Mouse (Mus musculus) hindbrain, embryonic 11.5 days (tissue): ENCODE data around the gene Lsr. TPM values are rescaled to one million over a fixed set of nuclear protein-coding genes. Genes with fewer than 3 reads are reported as not detected.

ENCODE experiments used
- ATAC-seq: fragments of 200-750 bp; cut with Nextera tagmentation; 2 replicates; pipeline ENCODE4 v1.8.0; 2017; ENCODE audit warnings: mild to moderate bottlenecking, moderate TSS enrichment, moderate library complexity; ENCODE audit not compliant: low FRiP score
- DNase-seq: peaks from one replicate; pipeline ENCODE4 v3.0.0-alpha.2; 2015; ENCODE audit warnings: low spot score
- H3K27ac ChIP-seq: fragments of 300-500 bp; sonication (generic); 2 replicates; pipeline ENCODE4 v1.5.1; 2014; ENCODE audit warnings: mild to moderate bottlenecking, low read depth, low read length
- H3K27me3 ChIP-seq: fragments of 300-500 bp; sonication (generic); 2 replicates; pipeline ENCODE4 v1.6.1; 2014; ENCODE audit warnings: mild to moderate bottlenecking, low read length, moderate library complexity, mixed read lengths; ENCODE audit not compliant: control insufficient read depth, insufficient read depth
- H3K36me3 ChIP-seq: fragments of 300-500 bp; sonication (generic); 2 replicates; pipeline ENCODE4 v1.6.1; 2014; ENCODE audit warnings: mild to moderate bottlenecking, low read length, moderate library complexity, mixed read lengths; ENCODE audit not compliant: control insufficient read depth, insufficient read depth
- H3K4me1 ChIP-seq: fragments of 300-500 bp; sonication (generic); replicated peaks from 2 replicates; pipeline ENCODE4 v1.6.1; 2014; ENCODE audit warnings: low read length, mixed read lengths; ENCODE audit not compliant: control insufficient read depth, insufficient read depth
- H3K4me2 ChIP-seq: fragments of 300-500 bp; sonication (generic); replicated peaks from 2 replicates; pipeline ENCODE4 v1.6.1; 2014; ENCODE audit warnings: mild to moderate bottlenecking, low read depth, low read length
- H3K4me3 ChIP-seq: fragments of 300-500 bp; sonication (generic); 2 replicates; pipeline ENCODE4 v1.5.1; 2014; ENCODE audit warnings: low read depth, low read length
- H3K9ac ChIP-seq: fragments of 300-500 bp; sonication (generic); 2 replicates; pipeline ENCODE4 v1.6.1; 2014; ENCODE audit warnings: low read depth, low read length
- H3K9me3 ChIP-seq: fragments of 300-500 bp; sonication (generic); 2 replicates; pipeline ENCODE4 v1.6.1; 2016; ENCODE audit warnings: low read length; ENCODE audit not compliant: control insufficient read depth
- WGBS: fragments of 180-500 bp; shearing (Covaris S2); extraction: QIAGEN DNeasy Blood & Tissue Kit; methylation state at CpG from one replicate; pipeline ENCODE4 v1.1.7; 2014; 5-methylcytosine and 5-hydroxymethylcytosine counted together
- polyA plus RNA-seq: library from polyadenylated mRNA; unstranded; fragments of >200 nt; fragmentation: Nextera tagmentation; extraction: Ambion mirVana; gene quantifications from 2 replicates; pipeline ENCODE4 v1.2.1, GENCODE M21; 2014

Lsr gene
- polyA plus RNA-seq, 1 experiment from 2014 or later, result 12.8 TPM

DNA sequence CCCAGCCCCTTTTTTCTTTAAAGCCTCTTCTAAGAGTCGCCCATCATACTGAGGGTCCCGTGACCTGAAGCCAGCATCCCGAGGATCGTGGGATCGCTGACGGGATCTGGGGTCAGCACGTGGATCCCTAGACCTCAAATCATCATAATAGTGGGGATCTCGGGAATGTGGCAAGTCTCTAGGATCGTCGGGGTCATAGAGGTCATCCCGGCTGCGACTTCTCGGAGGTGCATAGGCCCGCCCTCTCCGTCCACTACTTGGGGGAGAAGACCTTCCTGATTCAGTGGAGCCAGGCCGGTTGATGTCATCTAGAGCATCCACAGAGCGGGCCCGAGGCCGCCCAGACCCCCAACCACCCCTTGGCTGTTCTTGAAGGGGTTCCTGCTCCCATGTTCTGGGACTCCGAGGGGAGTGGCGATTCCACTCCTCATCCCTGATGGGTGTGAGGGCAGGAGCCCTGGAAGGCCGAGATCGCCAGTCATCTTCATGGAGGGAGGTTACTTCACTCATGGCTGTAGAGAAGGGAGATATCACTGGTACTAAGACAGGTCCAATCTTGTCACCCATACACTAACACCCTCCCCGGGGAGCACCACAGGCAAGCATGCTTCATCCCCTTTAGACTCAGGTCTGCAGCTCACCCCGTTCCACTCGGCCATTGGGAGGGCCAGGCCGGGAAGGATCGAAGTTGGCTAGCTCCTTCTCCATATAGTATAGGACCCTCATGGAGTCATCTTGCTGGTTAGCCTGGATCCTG, 15.0 kb downstream of the Lsr start:
- DNase-seq (no peak), ATAC-seq (no peak)
- Histone ChIP-seq H3K9ac (peak overlapping the region; percentile 99), H3K9me3 (no peaks in the 10 kb centered on the region), H3K4me3 (peak overlapping the region; percentile 98), H3K27ac (peak overlapping the region; percentile 98; the same call in 1 of the 2 replicates), H3K27me3 (no peaks in the 10 kb centered on the region), H3K4me1 (no peaks in the 10 kb centered on the region; the same call in 1 of the 2 replicates), H3K36me3 (peaks cover 9% of the 10 kb centered on the region; the same call in 1 of the 2 replicates), H3K4me2 (peak overlapping the region; percentile 85)
- WGBS, result 71% methylated on average over 28 of the region's 28 CpGs

DNA sequence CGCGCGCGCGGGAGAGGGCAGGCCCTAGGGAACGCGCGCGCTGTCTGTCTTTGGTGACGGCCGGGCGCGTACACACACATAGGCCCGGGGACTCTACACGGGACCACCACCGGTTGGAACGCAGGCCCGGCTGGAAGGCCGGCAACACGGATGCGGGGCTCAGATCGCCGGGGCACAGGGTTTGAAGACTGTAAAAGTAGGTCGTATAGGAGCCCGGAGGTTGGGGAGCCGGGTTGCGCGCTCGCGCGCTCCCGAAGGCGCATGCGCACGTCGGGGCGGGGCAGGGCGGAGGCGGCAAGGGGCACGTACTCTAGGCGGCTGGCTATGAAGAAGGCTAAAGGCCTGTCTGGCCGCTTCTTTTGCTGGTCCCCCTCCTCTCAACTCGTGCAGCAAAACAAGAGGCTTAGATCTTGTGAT, 15.9 kb downstream of the Lsr start:
- peak; percentile 91 for DNase-seq

DNA sequence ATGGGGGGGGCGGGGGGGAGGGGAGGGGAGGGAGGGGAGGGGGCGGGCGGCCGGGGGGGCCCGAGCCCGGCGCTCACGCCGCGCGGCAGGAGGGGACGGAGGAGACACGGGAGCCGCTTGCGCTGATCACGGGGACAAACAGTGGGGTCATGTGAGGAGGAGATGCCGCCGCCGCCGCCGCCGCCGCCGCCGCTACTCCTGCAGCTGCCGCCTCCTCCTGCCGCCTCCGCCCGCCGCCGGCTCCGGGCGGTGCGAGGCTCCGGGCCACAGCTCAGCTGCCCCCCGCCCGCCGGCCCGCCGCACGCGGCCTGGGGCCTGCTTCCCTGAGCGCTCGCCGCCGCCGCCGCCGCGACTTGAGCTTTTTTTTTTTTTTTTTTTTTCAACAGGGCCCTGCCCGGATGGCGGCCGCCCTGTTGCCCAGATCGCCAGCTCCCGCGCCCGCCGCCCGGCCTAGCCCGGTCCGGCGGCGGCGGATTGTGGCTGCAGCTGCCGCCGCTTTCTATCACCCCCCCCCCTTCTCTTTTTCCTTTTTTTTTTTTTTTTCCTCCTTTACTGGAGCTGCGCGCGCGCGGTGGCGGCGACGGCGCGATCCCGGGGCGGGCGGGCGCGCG, 16.4 kb downstream of the Lsr start, which contains the start of gene Usf2:
Gene Usf2, minus strand, starts transcription at position 48 of the 611 bp plus-strand sequence.
- Histone ChIP-seq H3K27ac (peak within 1 kb of the TSS; percentile 98), H3K4me2 (peak within 1 kb of the TSS; percentile 85), H3K4me3 (peak within 1 kb of the TSS; percentile 98), H3K27me3 (no peaks in the 10 kb centered on the region), H3K36me3 (peaks cover 14% of the 10 kb centered on the region), H3K4me1 (no peaks in the 10 kb centered on the region; the same call in 1 of the 2 replicates), H3K9me3 (no peaks in the 10 kb centered on the region), H3K9ac (peak within 1 kb of the TSS; percentile 99)
- WGBS, result under 1% methylated on average over 41 of the region's 82 CpGs
- ATAC-seq (peak; percentile 57), DNase-seq (peak; percentile 80)

More for the DNA sequence above, 15.9 kb downstream of the Lsr start:
- Histone ChIP-seq H3K4me1 (no peaks in the 10 kb centered on the region; the same call in 1 of the 2 replicates), H3K9me3 (no peaks in the 10 kb centered on the region), H3K9ac (peak overlapping the region; percentile 99), H3K36me3 (peaks cover 14% of the 10 kb centered on the region), H3K4me3 (peak overlapping the region; percentile 98), H3K27me3 (no peaks in the 10 kb centered on the region), H3K4me2 (peak overlapping the region; percentile 85), H3K27ac (peak overlapping the region; percentile 98)
- WGBS, result 1% methylated on average over 42 of the region's 43 CpGs
- peak; percentile 65 for ATAC-seq

DNA sequence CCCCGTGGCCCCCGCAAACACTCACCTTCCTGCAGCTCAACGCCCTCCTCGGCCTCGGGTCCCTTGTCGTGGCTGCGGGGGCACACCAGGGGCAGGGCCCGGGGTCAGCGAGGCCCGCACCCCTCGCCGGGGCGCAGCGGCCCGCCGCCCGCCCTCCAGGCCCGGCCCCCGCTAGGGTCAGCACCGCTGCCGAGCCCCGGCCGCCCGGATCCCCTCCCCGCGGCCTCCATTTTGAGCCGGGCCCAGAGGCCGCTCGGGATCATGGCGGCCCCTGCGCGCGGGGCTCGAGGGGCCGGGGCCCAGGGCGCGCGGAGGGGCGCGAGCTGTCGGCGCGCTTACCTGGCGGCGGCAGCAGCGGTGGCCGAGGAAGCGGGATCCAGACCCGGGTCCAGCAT, 16.9 kb downstream of the Lsr start:
- Histone ChIP-seq H3K9me3 (no peaks in the 10 kb centered on the region), H3K9ac (peak overlapping the region; percentile 99), H3K27ac (peak overlapping the region; percentile 98), H3K4me2 (peak overlapping the region; percentile 85), H3K4me3 (peak overlapping the region; percentile 98), H3K4me1 (no peaks in the 10 kb centered on the region; the same call in 1 of the 2 replicates), H3K27me3 (no peaks in the 10 kb centered on the region), H3K36me3 (peaks cover 14% of the 10 kb centered on the region)
- WGBS, result 0% methylated on average over 19 of the region's 49 CpGs
- DNase-seq (peak; percentile 68), ATAC-seq (peak; percentile 50)

DNA sequence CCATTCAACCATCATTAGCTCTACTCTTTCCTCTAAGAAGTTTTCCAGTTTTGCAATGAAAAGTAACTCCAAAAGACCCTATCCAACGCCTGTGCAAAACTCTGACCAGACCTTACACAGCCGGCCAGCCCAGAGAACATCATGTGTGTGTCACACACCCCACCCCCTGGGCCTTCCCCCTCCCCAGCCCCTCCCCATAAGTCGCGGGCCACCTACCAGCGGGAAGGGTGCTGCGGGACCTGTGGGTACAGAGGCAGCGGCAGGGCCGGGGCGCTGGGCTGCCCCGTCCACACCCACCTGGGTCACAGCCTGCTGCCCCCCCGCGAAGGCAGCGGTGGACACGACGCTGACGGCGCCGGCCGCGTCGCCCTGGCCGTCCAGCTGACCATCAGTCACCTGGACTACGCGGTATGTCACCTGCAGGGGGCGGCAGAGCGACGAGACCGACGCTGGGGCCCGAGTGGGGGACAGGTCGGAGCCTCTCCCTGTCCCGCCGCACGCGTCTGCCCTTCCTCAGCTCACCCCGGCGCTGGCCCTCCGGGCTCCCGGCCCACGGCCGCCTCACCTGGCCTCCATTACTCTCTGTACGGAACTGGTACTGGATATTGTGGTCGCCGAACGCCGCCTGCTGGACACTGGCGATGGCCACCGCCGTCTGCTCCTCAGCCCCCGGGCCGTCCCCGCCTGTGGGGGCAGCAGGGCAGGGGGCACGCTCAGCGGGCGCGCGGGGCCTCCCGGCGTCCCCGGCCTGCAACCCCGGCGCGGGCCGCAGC, 17.5 kb downstream of the Lsr start:
- no peaks in the 10 kb centered on the region for H3K27me3 ChIP-seq
- peak; percentile 84 for ATAC-seq
- H3K4me1 ChIP-seq, result no peaks in the 10 kb centered on the region; the same call in 1 of the 2 replicates
- H3K9ac ChIP-seq, result peak overlapping the region; percentile 99
- under 1% methylated on average over 62 of the region's 64 CpGs for WGBS
- peak overlapping the region; percentile 98 for H3K4me3 ChIP-seq
- DNase-seq, result peak; percentile 94
- peaks cover 14% of the 10 kb centered on the region for H3K36me3 ChIP-seq
- peak overlapping the region; percentile 98 for H3K27ac ChIP-seq
- no peaks in the 10 kb centered on the region for H3K9me3 ChIP-seq
- peak overlapping the region; percentile 85 for H3K4me2 ChIP-seq

DNA sequence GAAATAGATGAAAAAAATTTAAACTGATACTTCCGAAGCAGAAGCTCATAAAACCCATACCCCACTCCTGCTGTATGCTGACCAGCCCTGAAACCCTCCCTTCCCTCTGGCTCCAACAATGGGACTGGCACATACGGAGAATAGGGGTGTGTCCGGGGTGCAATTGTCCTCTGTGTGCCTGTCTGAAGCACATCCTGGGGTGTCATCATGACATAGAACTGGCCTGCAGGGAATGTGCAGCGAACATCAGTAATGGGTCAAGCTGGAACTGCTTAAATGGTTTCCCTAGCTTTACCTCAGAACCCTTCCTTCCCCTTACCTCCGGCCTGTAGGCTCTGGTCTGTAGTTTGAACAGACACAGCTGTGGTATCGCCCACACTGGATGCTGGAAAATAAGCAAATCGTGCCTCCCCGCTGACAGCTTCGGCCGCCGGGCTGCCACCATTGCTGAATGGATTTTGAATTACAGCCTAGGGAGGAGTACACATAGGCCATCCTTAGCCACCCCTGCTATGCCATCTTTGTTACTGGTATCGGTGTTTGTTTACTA, 18.2 kb downstream of the Lsr start:
- Histone ChIP-seq H3K4me2 (peak overlapping the region; percentile 85), H3K9ac (no peak overlapping the region), H3K9me3 (no peaks in the 10 kb centered on the region), H3K27ac (no peak overlapping the region), H3K4me3 (peak overlapping the region; percentile 98), H3K36me3 (peaks cover 14% of the 10 kb centered on the region), H3K4me1 (no peaks in the 10 kb centered on the region; the same call in 1 of the 2 replicates), H3K27me3 (no peaks in the 10 kb centered on the region)
- ATAC-seq (no peak), DNase-seq (no peak)
- WGBS, result 90% methylated on average over 12 of the region's 12 CpGs

DNA sequence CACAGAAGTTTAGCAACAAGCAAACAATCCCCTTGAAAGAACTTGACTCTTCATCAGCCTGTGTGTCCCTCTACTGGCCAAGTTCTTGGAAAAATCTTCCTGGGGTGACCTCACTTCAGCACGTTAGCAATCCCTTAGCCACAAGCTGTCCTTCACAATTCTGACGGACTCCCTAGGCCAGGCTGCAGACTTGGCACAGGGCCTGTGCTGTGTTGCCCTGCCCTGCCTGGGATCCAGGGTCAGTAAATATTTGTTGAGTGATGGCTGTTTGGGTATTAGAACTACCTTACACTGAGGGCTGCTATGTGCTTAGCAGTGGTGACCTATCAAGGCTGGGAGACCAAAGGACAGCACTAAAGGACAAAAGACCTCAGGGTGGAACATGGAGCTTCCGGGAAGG, 19.2 kb downstream of the Lsr start:
- Histone ChIP-seq H3K4me3 (no peak overlapping the region), H3K9ac (no peak overlapping the region), H3K4me1 (no peaks in the 10 kb centered on the region; the same call in 1 of the 2 replicates), H3K4me2 (no peak overlapping the region), H3K9me3 (no peaks in the 10 kb centered on the region), H3K36me3 (peaks cover 15% of the 10 kb centered on the region), H3K27ac (no peak overlapping the region), H3K27me3 (no peaks in the 10 kb centered on the region)
- ATAC-seq, result no peak
- DNase-seq, result no peak
- 84% methylated on average over 3 of the region's 3 CpGs for WGBS

DNA sequence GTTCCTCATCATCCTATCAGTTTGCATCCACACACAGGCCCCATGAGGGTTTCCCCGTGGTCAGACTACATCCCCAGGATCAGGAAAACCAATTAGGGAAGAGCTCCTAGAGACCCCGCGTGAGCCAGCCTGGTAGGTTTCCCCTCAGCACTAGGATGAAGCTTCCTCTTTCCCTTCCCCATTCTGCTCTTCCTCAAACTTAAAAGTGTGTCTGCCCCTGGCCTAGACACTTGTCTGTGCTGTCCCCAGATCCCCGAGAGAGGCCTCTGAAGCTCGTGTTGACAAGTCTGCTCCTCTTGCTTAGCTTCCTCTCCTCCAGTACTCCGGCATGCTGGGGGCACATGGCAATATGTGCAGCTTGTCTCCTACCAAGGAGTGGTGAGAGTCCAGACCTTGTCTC, 19.8 kb downstream of the Lsr start:
- Histone ChIP-seq H3K27ac (no peak overlapping the region), H3K4me1 (no peaks in the 10 kb centered on the region; the same call in 1 of the 2 replicates), H3K9ac (no peak overlapping the region), H3K4me3 (no peak overlapping the region), H3K27me3 (no peaks in the 10 kb centered on the region), H3K4me2 (no peak overlapping the region), H3K9me3 (no peaks in the 10 kb centered on the region), H3K36me3 (peaks cover 16% of the 10 kb centered on the region)
- ATAC-seq, result no peak
- DNase-seq, result no peak
- WGBS, result 91% methylated on average over 6 of the region's 6 CpGs
